Mouse (Mus musculus) C2C12 (cell line): Measurements from ENCODE around the gene Bmp7.

Experiments
- CEBPB ChIP-seq: IDR thresholded peaks from one replicate; pipeline ENCODE4 v1.6.1; 2011; ENCODE audit warnings: low read depth, mild to moderate bottlenecking, control low read depth, moderate library complexity
- CTCF ChIP-seq: IDR thresholded peaks from one replicate; pipeline ENCODE4 v1.5.1; 2011; ENCODE audit not compliant: control insufficient read depth, insufficient read depth, insufficient read length
- MAX ChIP-seq: IDR thresholded peaks from one replicate; pipeline ENCODE4 v1.6.1; 2011; ENCODE audit warnings: mild to moderate bottlenecking, control low read depth
- MYOG ChIP-seq: IDR thresholded peaks from one replicate; pipeline ENCODE4 v1.6.1; 2011; ENCODE audit not compliant: control insufficient read depth, insufficient read length; ENCODE audit errors: extremely low read depth
- USF1 ChIP-seq: IDR thresholded peaks from one replicate; pipeline ENCODE4 v1.6.1; 2011; ENCODE audit warnings: low read depth, mild to moderate bottlenecking, control low read depth, moderate library complexity

DNA sequence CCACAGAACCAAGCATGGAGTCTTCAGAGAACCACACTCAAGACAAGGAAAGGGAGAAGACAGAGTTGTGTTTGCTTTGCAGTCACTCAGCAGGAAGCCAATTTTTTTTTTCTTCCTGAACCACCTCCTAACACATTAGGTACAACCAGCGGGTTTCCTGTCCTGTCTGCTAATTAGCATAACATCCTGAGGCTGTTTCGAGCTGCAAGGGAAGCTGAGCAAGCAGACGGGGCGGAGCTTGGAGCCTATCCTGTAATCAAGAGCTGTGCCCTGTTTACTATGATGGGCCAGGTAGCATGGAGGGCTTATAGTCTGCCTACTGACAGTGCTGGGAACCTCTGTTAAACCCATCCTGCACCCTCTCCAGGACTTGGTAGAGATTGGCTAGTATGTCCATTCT is 13.8 kb downstream of the Bmp7 start:
- TF ChIP-seq CTCF (no peak), MAX (no peak), USF1 (no peak), CEBPB (no peak), MYOG (no peak)
